Mouse (Mus musculus) embryonic fibroblast, embryonic 13.5 days (primary cell): ENCODE measurements around the gene Hcn2. TPM values are rescaled to one million over a fixed set of nuclear protein-coding genes. Genes with fewer than 3 reads are reported as not detected.

Experiments
- H3K27ac ChIP-seq: 2 replicates; pipeline ENCODE4 v1.5.1; 2012; ENCODE audit warnings: low read length, control low read depth, inconsistent platforms; ENCODE audit not compliant: insufficient read depth
- H3K4me1 ChIP-seq: 2 replicates; pipeline ENCODE4 v1.6.1; 2011; ENCODE audit warnings: low read length; ENCODE audit not compliant: control insufficient read depth, insufficient read depth
- H3K4me3 ChIP-seq: 2 replicates; pipeline ENCODE4 v1.5.1; 2011; ENCODE audit warnings: mild to moderate bottlenecking, control low read depth, low read length; ENCODE audit not compliant: insufficient read depth
- CTCF ChIP-seq: IDR thresholded peaks from 2 replicates; pipeline ENCODE4 v1.5.1; 2011; ENCODE audit warnings: mild to moderate bottlenecking, control low read depth, low read length, moderate library complexity, borderline replicate concordance; ENCODE audit not compliant: insufficient read depth
- POLR2A ChIP-seq: IDR thresholded peaks from 2 replicates; pipeline ENCODE4 v1.6.1; 2011; ENCODE audit warnings: low read depth, mild to moderate bottlenecking, control low read depth, low read length, moderate library complexity
- polyA plus RNA-seq: library from polyadenylated mRNA; stranded (reverse); fragments of >200 nt; gene quantifications from 2 replicates; pipeline ENCODE4 v1.2.4, GENCODE M21; 2011; ENCODE audit warnings: low read depth; ENCODE audit not compliant: missing spikeins, insufficient read length

Hcn2 gene
- polyA plus RNA-seq, 1 experiment = 0.91 TPM

DNA sequence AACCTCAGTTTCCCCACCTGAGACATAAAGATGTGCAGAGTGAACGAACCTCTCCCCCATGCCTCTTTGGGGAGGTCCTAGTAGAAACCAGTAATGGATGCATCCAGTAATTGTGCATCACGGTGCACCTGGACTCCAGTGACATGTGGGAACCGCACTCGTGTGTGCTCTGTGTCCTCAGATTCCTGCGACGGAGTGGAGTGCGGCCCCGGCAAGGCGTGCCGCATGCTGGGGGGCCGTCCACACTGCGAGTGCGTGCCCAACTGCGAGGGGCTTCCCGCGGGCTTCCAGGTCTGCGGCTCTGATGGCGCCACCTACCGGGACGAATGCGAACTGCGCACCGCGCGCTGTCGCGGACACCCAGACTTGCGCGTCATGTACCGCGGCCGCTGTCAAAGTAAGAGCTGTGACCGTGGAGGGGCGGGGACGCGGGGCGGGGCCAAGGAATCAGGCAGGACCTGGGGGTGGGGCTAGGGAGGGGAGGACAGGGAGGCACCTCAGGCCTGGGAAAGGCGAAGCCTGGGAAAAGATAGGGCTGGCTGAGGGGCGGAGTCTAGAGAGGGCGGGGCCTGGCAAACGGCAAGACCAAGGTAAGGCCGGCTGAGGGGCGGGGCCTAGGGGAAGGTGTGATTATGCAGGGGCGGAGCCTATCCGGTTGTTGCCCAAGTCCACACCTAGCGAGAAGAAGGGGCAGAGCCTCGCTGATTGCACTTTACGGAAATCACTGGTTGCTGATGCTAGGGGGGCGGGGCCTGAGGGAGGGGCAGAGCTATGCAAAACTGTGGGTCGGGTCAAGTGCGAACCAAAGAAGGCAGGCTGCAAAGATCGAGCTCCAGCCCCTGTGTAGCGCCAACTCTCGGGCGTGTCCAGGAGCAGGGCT lies 63.6 kb downstream of the Hcn2 start:
- Histone ChIP-seq H3K4me1 (peaks cover 4% of the 10 kb centered on the region; the same call in 1 of the 2 replicates), H3K27ac (no peak overlapping the region), H3K4me3 (peak overlapping the region; percentile 22)
- TF ChIP-seq POLR2A (no peak), CTCF (peak; percentile 82)

DNA sequence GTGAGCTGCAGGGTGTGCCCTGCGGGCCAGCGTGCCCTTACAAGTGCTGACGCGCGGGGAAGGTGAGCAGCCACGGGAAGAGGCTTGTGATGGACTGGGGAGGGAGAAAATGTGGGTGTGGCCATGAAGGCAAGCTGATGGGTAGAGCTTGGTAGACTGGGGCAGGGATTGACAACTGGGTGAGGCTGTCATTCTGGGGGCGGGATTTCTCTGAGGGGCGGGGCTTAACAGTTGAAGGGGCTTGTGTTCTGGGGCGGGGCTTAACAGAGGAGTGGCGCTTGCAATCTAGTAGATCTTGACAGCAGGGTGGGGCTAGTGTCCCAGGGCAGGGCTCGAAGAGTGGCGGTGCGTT lies 64.2 kb downstream of the Hcn2 start:
- TF ChIP-seq POLR2A (no peak), CTCF (no peak)
- Histone ChIP-seq H3K27ac (no peak overlapping the region), H3K4me1 (peaks cover 4% of the 10 kb centered on the region; the same call in 1 of the 2 replicates), H3K4me3 (peak overlapping the region; percentile 22)

DNA sequence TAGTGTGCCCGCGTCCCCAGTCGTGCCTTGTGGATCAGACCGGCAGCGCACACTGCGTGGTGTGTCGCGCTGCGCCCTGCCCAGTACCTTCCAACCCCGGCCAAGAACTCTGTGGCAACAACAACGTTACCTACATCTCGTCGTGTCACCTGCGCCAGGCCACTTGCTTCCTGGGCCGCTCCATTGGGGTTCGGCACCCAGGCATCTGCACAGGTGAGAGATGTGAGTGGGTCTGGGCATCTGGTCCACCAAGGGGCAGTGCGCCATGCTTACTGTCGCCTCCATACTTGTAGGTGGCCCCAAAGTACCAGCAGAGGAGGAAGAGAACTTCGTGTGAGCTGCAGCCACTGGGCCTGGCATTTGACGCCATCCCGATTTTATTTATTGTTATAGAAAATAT lies 64.7 kb downstream of the Hcn2 start:
- Histone ChIP-seq H3K4me3 (no peak overlapping the region), H3K27ac (no peak overlapping the region), H3K4me1 (peaks cover 4% of the 10 kb centered on the region; the same call in 1 of the 2 replicates)
- TF ChIP-seq CTCF (no peak), POLR2A (no peak)

DNA sequence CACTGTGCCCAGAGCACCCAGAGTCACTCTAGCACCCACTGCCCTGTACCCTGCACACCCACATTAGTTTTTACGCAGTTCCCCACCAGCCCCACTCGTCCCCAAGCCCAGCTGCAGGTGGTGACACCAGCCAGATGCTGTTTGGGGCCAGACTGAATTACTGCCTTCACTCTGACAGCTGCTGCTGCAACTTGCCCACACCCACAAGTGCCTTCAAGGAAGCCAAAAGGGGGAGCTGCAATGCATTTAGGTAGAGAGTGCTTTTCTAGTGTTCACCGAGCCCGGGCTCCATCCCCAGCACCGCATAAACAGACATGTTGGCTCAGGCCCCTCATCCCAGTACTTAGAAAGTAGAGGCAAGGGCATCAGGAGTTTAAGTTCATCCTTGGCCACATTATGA lies 65.5 kb downstream of the Hcn2 start:
- TF ChIP-seq CTCF (no peak), POLR2A (no peak)
- H3K4me1 ChIP-seq = peaks cover 4% of the 10 kb centered on the region; the same call in 1 of the 2 replicates
- H3K27ac ChIP-seq = no peak overlapping the region
- H3K4me3 ChIP-seq = no peak overlapping the region

DNA sequence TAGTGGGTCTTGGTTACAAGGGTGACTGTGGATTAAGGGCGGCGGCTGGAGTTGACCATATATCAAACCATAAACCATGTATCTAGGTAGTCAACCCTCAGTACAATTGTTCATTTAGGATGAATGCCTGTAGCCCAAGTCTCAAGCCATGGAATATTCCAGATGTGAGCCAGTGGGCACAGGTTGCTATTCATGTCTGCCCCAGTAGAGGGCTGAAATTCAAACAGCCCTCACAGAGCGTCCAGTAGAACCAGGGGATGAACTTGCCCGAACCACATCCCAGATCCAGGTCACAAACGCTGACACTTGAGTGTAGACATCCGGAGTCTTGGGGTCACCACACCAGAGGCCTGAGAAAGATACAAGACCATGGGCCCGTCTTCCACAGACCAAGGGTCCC lies 66.6 kb downstream of the Hcn2 start:
- Histone ChIP-seq H3K27ac (no peak overlapping the region), H3K4me3 (no peak overlapping the region), H3K4me1 (peaks cover 4% of the 10 kb centered on the region; the same call in 1 of the 2 replicates)
- TF ChIP-seq CTCF = no peak
- TF ChIP-seq POLR2A = no peak

DNA sequence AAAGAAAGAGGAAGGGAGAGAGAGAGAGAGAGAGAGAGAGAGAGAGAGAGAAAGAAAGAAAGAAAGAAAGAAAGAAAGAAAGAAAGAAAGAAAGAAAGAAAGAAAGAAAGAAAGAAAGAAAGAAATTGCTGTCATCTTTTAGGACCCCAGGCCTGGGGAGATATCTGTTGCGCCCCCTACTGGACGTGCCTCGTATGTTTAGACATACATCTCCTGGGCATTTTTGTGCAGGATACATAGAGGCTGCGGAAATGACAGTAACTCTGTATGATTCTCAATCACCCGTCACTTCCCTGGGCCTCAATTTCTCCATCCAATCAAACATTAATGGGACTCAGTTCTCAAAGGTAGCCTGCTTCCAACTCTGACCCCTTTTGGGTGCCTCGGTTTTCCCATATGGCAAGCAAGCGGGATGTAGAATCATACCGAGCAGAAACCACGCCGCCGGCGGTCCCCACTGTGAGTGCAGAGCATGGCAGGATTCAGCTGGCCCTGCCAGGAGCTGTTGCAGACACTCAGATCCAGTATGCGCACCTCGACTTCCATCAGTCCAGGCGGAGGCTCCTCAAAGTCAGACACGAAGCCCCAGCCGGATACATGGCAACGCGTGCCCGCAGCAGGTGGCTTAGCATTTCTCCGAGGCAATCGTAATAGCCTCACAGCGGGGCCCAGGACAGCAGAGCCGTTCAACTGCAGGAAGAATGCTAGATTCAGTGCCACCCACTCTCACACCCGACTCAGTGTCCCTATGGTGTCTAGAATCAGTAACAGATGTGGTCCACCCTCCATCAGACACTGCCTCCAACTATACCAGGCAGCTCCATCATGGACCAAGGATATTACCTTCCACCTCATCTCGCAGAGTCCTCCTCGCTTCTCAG lies 67.7 kb downstream of the Hcn2 start:
- Histone ChIP-seq H3K4me1 (no peaks in the 10 kb centered on the region; the same call in 1 of the 2 replicates), H3K27ac (no peak overlapping the region), H3K4me3 (no peak overlapping the region)
- TF ChIP-seq POLR2A (no peak), CTCF (no peak)

Other genes starting within 250 kb of the Hcn2 start
- not detected in 2 replicates for gene Vmn2r83, start 247.9 kb upstream of the Hcn2 start, polyA plus RNA-seq
- gene Plpp2, start 182.8 kb upstream of the Hcn2 start, polyA plus RNA-seq = 23.5 and 39.4 TPM in 2 replicates
- 24.7 and 33.6 TPM in 2 replicates for gene Mier2, start 161.4 kb upstream of the Hcn2 start, polyA plus RNA-seq
- not detected in 2 replicates for gene Theg, start 129.3 kb upstream of the Hcn2 start, polyA plus RNA-seq
- gene C2cd4c, start 102.6 kb upstream of the Hcn2 start, polyA plus RNA-seq = 0.19 TPM in 1 of 2 replicates, not detected in the other
- gene Shc2, start 78.7 kb upstream of the Hcn2 start, polyA plus RNA-seq = 15.0 and 18.7 TPM in 2 replicates
- gene Odf3l2, start 70.9 kb upstream of the Hcn2 start, polyA plus RNA-seq = not detected in 2 replicates
- not detected in 2 replicates for gene Madcam1, start 52.1 kb upstream of the Hcn2 start, polyA plus RNA-seq
- gene Tpgs1, start 47.3 kb upstream of the Hcn2 start, polyA plus RNA-seq = 15.5 and 16.0 TPM in 2 replicates
- gene Cdc34, start 34.4 kb upstream of the Hcn2 start, polyA plus RNA-seq = 117 and 149 TPM in 2 replicates
- gene Gzmm, start 27.6 kb upstream of the Hcn2 start, polyA plus RNA-seq = 0.65 TPM in 1 of 2 replicates, not detected in the other
- 766 and 774 TPM in 2 replicates for gene Bsg, start 12.1 kb upstream of the Hcn2 start, polyA plus RNA-seq
- 14.9 TPM in 2 replicates for gene Polrmt, start 29.9 kb downstream of the Hcn2 start, polyA plus RNA-seq
- gene Fgf22, start 38.4 kb downstream of the Hcn2 start, polyA plus RNA-seq = 0.23 TPM in 1 of 2 replicates, not detected in the other
- 38.4 and 39.5 TPM in 2 replicates for gene Rnf126, start 50.3 kb downstream of the Hcn2 start, polyA plus RNA-seq
- 21.9 and 42.7 TPM in 2 replicates for gene Fstl3, start 60.6 kb downstream of the Hcn2 start, polyA plus RNA-seq
- gene Prss57, start 74.3 kb downstream of the Hcn2 start, polyA plus RNA-seq = not detected in 2 replicates
- 45.2 and 54.0 TPM in 2 replicates for gene Palm, start 76.9 kb downstream of the Hcn2 start, polyA plus RNA-seq
- not detected in 2 replicates for gene Misp, start 104.4 kb downstream of the Hcn2 start, polyA plus RNA-seq
- 351 and 422 TPM in 2 replicates for gene Ptbp1, start 137.8 kb downstream of the Hcn2 start, polyA plus RNA-seq
- gene Prtn3, start 157.8 kb downstream of the Hcn2 start, polyA plus RNA-seq = not detected in 2 replicates
- gene Plppr3, start 158.0 kb downstream of the Hcn2 start, polyA plus RNA-seq = 3.1 and 4.9 TPM in 2 replicates
- not detected in 2 replicates for gene Elane, start 169.6 kb downstream of the Hcn2 start, polyA plus RNA-seq
- not detected in 2 replicates for gene Cfd, start 174.2 kb downstream of the Hcn2 start, polyA plus RNA-seq
- 15.2 and 16.1 TPM in 2 replicates for gene Med16, start 192.3 kb downstream of the Hcn2 start, polyA plus RNA-seq
- gene Gm26602, start 194.2 kb downstream of the Hcn2 start, polyA plus RNA-seq = not detected in 2 replicates
- 0.44 TPM in 1 of 2 replicates, not detected in the other for gene Kiss1r, start 200.3 kb downstream of the Hcn2 start, polyA plus RNA-seq
- gene R3hdm4, start 204.6 kb downstream of the Hcn2 start, polyA plus RNA-seq = 66.3 and 86.3 TPM in 2 replicates
- 5.2 and 6.0 TPM in 2 replicates for gene Arid3a, start 210.4 kb downstream of the Hcn2 start, polyA plus RNA-seq
- 29.2 and 29.3 TPM in 2 replicates for gene Wdr18, start 243.5 kb downstream of the Hcn2 start, polyA plus RNA-seq